Mouse (Mus musculus): Measurements from ENCODE around the gene Wdr43. TPM values are rescaled to one million over a fixed set of nuclear protein-coding genes. Genes with fewer than 3 reads are reported as not detected.

The Wdr43 gene
- total and polyA plus RNA-seq, 3 experiments: 175 to 393 (median 249) TPM

GRCm38 (mm10) chr17:71660390-71660789 lies 44.7 kb downstream of the Wdr43 start:
- DNase-seq (ENCODE audit: low read depth, low spot score): peak; percentile 29
- H3K9ac ChIP-seq (ENCODE audit: control insufficient read depth, low read depth, low read length, poor library complexity, severe bottlenecking): no peak overlapping the region
- no peaks in the 10 kb centered on the region for H3K27me3 ChIP-seq (ENCODE audit: control insufficient read depth in 1 of 2, insufficient read depth in 2 of 2, low read length in 2 of 2)
- peak; percentile 89 for TF ChIP-seq POLR2AphosphoS2 (IDR thresholded peaks at IDR 0.05; ENCODE audit: low read length)
- no peak for TF ChIP-seq MEF2A (IDR thresholded peaks at IDR 0.05; ENCODE audit: extremely low read depth, insufficient replicate concordance, low read depth, low read length, poor library complexity, severe bottlenecking)
- peaks cover 3 to 11% of the 10 kb centered on the region in 2 experiments; a peak in 3 of 4 replicates for H3K36me3 ChIP-seq (ENCODE audit: control insufficient read depth in 1 of 2, insufficient read depth in 2 of 2, low read length in 2 of 2)
- H3K79me2 ChIP-seq (ENCODE audit: control insufficient read depth, insufficient read depth, low read length, poor library complexity): no peaks in the 10 kb centered on the region
- H3K4me1 ChIP-seq (ENCODE audit: control insufficient read depth in 1 of 2, insufficient read depth in 2 of 2, low read length in 2 of 2): peaks cover 0 to 9% of the 10 kb centered on the region in 2 experiments; a peak in 2 of 4 replicates
- H3K9me3 ChIP-seq (replicated peaks; ENCODE audit: insufficient read depth, low read length): no peaks in the 10 kb centered on the region
- no peak overlapping the region for H3K4me3 ChIP-seq (ENCODE audit: control insufficient read depth in 1 of 2, insufficient read depth in 1 of 2, low read depth in 2 of 2, low read length in 2 of 2)
- no peak overlapping the region for H3K27ac ChIP-seq (ENCODE audit: control insufficient read depth, low read depth, low read length)

GRCm38 (mm10) chr17:71662751-71663250 lies 47.1 kb downstream of the Wdr43 start:
- H3K79me2 ChIP-seq (ENCODE audit: control insufficient read depth, insufficient read depth, low read length, poor library complexity): no peaks in the 10 kb centered on the region
- no peak overlapping the region for H3K27ac ChIP-seq (ENCODE audit: control insufficient read depth, low read depth, low read length)
- H3K4me3 ChIP-seq (ENCODE audit: control insufficient read depth in 1 of 2, insufficient read depth in 1 of 2, low read depth in 2 of 2, low read length in 2 of 2): peak overlapping the region; percentile 49 to 83
- no peaks in the 10 kb centered on the region for H3K27me3 ChIP-seq (ENCODE audit: control insufficient read depth in 1 of 2, insufficient read depth in 2 of 2, low read length in 2 of 2)
- H3K36me3 ChIP-seq (ENCODE audit: control insufficient read depth in 1 of 2, insufficient read depth in 2 of 2, low read length in 2 of 2): peaks cover 0 to 3% of the 10 kb centered on the region in 2 experiments; a peak in 1 of 4 replicates
- DNase-seq (ENCODE audit: low read depth, low spot score): peak; percentile 86
- no peaks in the 10 kb centered on the region for H3K9me3 ChIP-seq (replicated peaks; ENCODE audit: insufficient read depth, low read length)
- peaks cover 0 to 9% of the 10 kb centered on the region in 2 experiments; a peak in 2 of 4 replicates for H3K4me1 ChIP-seq (ENCODE audit: control insufficient read depth in 1 of 2, insufficient read depth in 2 of 2, low read length in 2 of 2)
- TF ChIP-seq KAT2A (conservative IDR thresholded peaks at IDR 0.05; ENCODE audit: low read depth, low read length) (no peak), SMC3 (IDR thresholded peaks at IDR 0.05; ENCODE audit: low read depth, low read length) (peak; percentile 65), SIN3A (IDR thresholded peaks at IDR 0.05; ENCODE audit: low read length) (peak; percentile 82), ELF1 (IDR thresholded peaks at IDR 0.05; ENCODE audit: low read depth, low read length) (peak; percentile 75), MAZ (IDR thresholded peaks at IDR 0.05; ENCODE audit: low read depth, low read length) (peak; percentile 68; the same call in 1 of the 2 replicates), RAD21 (IDR thresholded peaks at IDR 0.05; ENCODE audit: low read depth, low read length) (peak; percentile 85), MYB (IDR thresholded peaks at IDR 0.05; ENCODE audit: low read depth, low read length) (no peak), CTCF (IDR thresholded peaks at IDR 0.05 in 2 of 3, conservative IDR thresholded peaks at IDR 0.05 in 1 of 3; ENCODE audit: control insufficient read depth in 1 of 3, insufficient read depth in 1 of 3, low read depth in 2 of 3, low read length in 3 of 3, poor library complexity in 1 of 3, severe bottlenecking in 1 of 3) (peak; percentile 59 to 81 (median 75)), ZC3H11A (IDR thresholded peaks at IDR 0.05; ENCODE audit: low read depth, low read length) (peak; percentile 56), UBTF (IDR thresholded peaks at IDR 0.05; ENCODE audit: borderline replicate concordance, insufficient read depth, low read depth, low read length) (peak; percentile 84; the same call in 1 of the 2 replicates)
- H3K9ac ChIP-seq (ENCODE audit: control insufficient read depth, low read depth, low read length, poor library complexity, severe bottlenecking): peak overlapping the region; percentile 42

GRCm38 (mm10) chr17:71663491-71663890 lies 47.8 kb downstream of the Wdr43 start:
- no peaks in the 10 kb centered on the region for H3K79me2 ChIP-seq (ENCODE audit: control insufficient read depth, insufficient read depth, low read length, poor library complexity)
- no peak for TF ChIP-seq ZMIZ1 (IDR thresholded peaks at IDR 0.05; ENCODE audit: low read depth, low read length)
- TF ChIP-seq JUND (IDR thresholded peaks at IDR 0.05; ENCODE audit: low read depth, low read length): no peak
- H3K4me3 ChIP-seq (ENCODE audit: control insufficient read depth in 1 of 2, insufficient read depth in 1 of 2, low read depth in 2 of 2, low read length in 2 of 2): no peak overlapping the region
- no peaks in the 10 kb centered on the region for H3K9me3 ChIP-seq (replicated peaks; ENCODE audit: insufficient read depth, low read length)
- peaks cover 0 to 3% of the 10 kb centered on the region in 2 experiments; a peak in 1 of 4 replicates for H3K36me3 ChIP-seq (ENCODE audit: control insufficient read depth in 1 of 2, insufficient read depth in 2 of 2, low read length in 2 of 2)
- H3K4me1 ChIP-seq (ENCODE audit: control insufficient read depth in 1 of 2, insufficient read depth in 2 of 2, low read length in 2 of 2): peaks cover 0 to 9% of the 10 kb centered on the region in 2 experiments; a peak in 2 of 4 replicates
- no peak overlapping the region for H3K9ac ChIP-seq (ENCODE audit: control insufficient read depth, low read depth, low read length, poor library complexity, severe bottlenecking)
- H3K27ac ChIP-seq (ENCODE audit: control insufficient read depth, low read depth, low read length): no peak overlapping the region
- no peaks in the 10 kb centered on the region for H3K27me3 ChIP-seq (ENCODE audit: control insufficient read depth in 1 of 2, insufficient read depth in 2 of 2, low read length in 2 of 2)
- DNase-seq (ENCODE audit: low read depth, low spot score): no peak
